Mouse (Mus musculus): ENCODE measurements at regions not wholly inside any gene's neighbourhood (a gene's known extent, or its start where the extent isn't known, plus 50 kb on each side); places are given as distances from the start of the nearest gene placed in this dataset.

DNA sequence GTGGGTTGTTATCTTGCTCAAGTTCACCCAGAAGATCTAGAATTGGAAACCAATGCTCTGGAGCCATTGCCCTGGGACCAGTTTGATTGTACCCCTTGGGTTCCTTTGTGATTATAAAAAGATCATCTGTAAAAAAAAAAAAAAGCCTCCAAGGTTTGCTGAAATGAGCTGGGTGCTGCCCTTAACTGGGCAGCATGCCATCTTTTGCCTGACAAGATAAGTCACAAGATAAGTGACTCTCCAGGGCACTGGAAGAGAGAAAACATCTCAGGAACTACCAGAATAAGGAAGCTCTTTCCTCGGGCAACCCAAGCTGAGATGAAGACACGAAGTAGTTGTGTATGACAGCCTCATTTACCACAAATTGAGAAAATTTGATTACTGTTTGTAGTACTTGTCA, 202.7 kb upstream of the Eci2 start:
- peak; percentile 10 for DNase-seq (ENCODE audit: low spot score)
- ATAC-seq (ENCODE audit: low read depth) = no peak
- H3K9me3 ChIP-seq (ENCODE audit: control insufficient read depth, low read length) = no peaks in the 10 kb centered on the region
- no peak overlapping the region for H3K27ac ChIP-seq (replicated peaks; ENCODE audit: low read depth, low read length)
- no peaks in the 10 kb centered on the region for H3K4me1 ChIP-seq (ENCODE audit: control insufficient read depth, insufficient read depth, low read length)
- H3K4me2 ChIP-seq (ENCODE audit: low read depth, low read length) = no peak overlapping the region
- no peak overlapping the region for H3K9ac ChIP-seq (ENCODE audit: low read depth, low read length)
- H3K27me3 ChIP-seq (replicated peaks; ENCODE audit: control insufficient read depth, insufficient read depth, low read length) = no peaks in the 10 kb centered on the region
- no peak overlapping the region for H3K4me3 ChIP-seq (ENCODE audit: low read depth, low read length)
- 78% methylated on average over 2 of the region's 2 CpGs for WGBS
- no peaks in the 10 kb centered on the region for H3K36me3 ChIP-seq (ENCODE audit: control insufficient read depth, insufficient read depth, low read length)

DNA sequence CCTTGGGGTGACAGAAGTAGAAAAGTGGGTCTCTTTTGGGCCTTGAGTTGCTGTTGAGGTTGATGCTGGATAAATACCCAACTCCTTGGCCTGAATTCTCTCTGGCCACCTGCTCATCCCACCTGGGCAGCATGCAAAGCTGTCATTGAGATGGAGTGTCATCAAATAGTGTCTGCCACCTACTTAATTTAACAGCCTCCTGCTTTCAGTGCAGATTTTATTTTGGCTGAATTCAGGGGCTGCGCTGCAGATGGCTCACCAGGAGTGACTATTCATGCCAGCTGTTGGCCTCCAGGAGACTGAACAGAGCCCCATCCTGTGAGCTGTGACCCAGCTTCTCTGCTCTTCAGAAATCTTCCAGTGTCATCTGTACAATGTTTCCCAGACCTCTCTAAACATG, 206.7 kb upstream of the Eci2 start:
- DNase-seq (ENCODE audit: low spot score) (no peak), ATAC-seq (ENCODE audit: low read depth) (no peak)
- Histone ChIP-seq H3K4me1 (ENCODE audit: control insufficient read depth, insufficient read depth, low read length) (no peaks in the 10 kb centered on the region), H3K9me3 (ENCODE audit: control insufficient read depth, low read length) (no peaks in the 10 kb centered on the region), H3K4me2 (ENCODE audit: low read depth, low read length) (no peak overlapping the region), H3K4me3 (ENCODE audit: low read depth, low read length) (no peak overlapping the region), H3K36me3 (ENCODE audit: control insufficient read depth, insufficient read depth, low read length) (no peaks in the 10 kb centered on the region), H3K9ac (ENCODE audit: low read depth, low read length) (no peak overlapping the region), H3K27ac (replicated peaks; ENCODE audit: low read depth, low read length) (no peak overlapping the region), H3K27me3 (replicated peaks; ENCODE audit: control insufficient read depth, insufficient read depth, low read length) (no peaks in the 10 kb centered on the region)
- 88% methylated on average over 1 of the region's 1 CpGs for WGBS

DNA sequence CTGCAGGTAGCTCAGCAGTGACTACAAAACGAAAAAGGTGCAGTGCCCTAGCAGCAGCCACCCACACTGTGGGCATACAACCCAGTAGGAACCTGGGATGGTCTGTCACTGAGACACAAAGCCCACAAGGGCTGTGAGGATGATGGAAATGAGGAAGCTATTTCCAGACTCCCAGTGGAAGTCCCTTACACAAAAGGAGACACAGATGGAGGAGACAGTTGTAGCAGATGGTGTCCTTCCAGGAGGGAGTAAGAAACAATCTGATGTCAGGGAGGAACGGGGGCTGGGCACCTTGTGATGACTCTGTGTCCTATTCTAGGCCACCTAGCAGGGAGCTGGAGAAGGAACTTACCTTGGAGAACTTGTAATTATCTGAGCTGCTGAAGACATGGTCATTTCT, 214.5 kb upstream of the Eci2 start:
- H3K27me3 ChIP-seq (replicated peaks; ENCODE audit: control insufficient read depth, insufficient read depth, low read length) = no peaks in the 10 kb centered on the region
- DNase-seq (ENCODE audit: low spot score) (no peak), ATAC-seq (ENCODE audit: low read depth) (no peak)
- no peak overlapping the region for H3K4me2 ChIP-seq (ENCODE audit: low read depth, low read length)
- H3K9ac ChIP-seq (ENCODE audit: low read depth, low read length) = no peak overlapping the region
- no peaks in the 10 kb centered on the region for H3K4me1 ChIP-seq (ENCODE audit: control insufficient read depth, insufficient read depth, low read length)
- H3K27ac ChIP-seq (replicated peaks; ENCODE audit: low read depth, low read length) = no peak overlapping the region
- no peaks in the 10 kb centered on the region for H3K9me3 ChIP-seq (ENCODE audit: control insufficient read depth, low read length)
- 72% methylated on average over 2 of the region's 2 CpGs for WGBS
- H3K4me3 ChIP-seq (ENCODE audit: low read depth, low read length) = no peak overlapping the region
- H3K36me3 ChIP-seq (ENCODE audit: control insufficient read depth, insufficient read depth, low read length) = no peaks in the 10 kb centered on the region

DNA sequence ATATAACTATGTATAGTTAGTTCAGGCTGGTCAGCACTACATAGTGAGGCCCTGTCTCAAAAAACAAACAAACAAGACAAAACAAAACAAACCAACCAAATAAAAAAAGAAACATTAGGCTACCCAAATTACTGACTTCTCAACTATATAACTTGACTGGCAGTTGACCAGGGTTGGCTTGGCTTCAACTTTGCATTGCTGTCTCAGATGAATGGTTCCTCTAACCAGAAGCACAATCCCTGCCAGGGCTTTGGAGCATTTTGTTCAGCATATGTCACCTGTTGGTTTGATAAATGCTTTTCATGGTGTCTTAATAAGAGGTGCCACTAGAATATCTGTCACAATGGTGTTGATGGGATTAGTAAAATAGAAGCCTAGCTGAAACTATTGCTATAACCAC, 217.1 kb upstream of the Eci2 start:
- Histone ChIP-seq H3K9me3 (ENCODE audit: control insufficient read depth, low read length) (no peaks in the 10 kb centered on the region), H3K4me3 (ENCODE audit: low read depth, low read length) (no peak overlapping the region), H3K27ac (replicated peaks; ENCODE audit: low read depth, low read length) (no peak overlapping the region), H3K4me2 (ENCODE audit: low read depth, low read length) (no peak overlapping the region), H3K9ac (ENCODE audit: low read depth, low read length) (no peak overlapping the region), H3K27me3 (replicated peaks; ENCODE audit: control insufficient read depth, insufficient read depth, low read length) (no peaks in the 10 kb centered on the region), H3K36me3 (ENCODE audit: control insufficient read depth, insufficient read depth, low read length) (no peaks in the 10 kb centered on the region), H3K4me1 (ENCODE audit: control insufficient read depth, insufficient read depth, low read length) (no peaks in the 10 kb centered on the region)
- ATAC-seq (ENCODE audit: low read depth) = no peak
- no peak for DNase-seq (ENCODE audit: low spot score)

DNA sequence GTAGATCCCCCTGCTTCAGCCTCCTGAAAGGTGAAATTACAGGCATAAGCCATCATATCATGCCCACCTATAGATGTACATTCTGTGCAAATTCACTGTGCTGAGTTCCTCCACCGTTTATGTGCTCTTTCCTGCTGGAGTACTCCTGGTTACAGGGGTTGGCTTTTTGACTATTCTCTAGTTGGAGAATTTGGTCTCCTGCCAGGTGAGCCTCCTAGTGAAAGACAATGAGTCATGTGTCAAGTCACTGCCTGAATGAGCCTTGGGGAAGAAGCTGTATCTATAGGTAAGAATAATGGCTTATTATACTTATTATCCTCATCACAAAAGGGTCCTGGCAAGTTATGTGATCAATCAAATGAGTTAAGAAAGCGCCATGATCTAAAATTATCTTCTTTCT, 230.5 kb upstream of the Eci2 start:
- Histone ChIP-seq H3K4me1 (ENCODE audit: control insufficient read depth, insufficient read depth, low read length) (no peaks in the 10 kb centered on the region), H3K4me2 (ENCODE audit: low read depth, low read length) (no peak overlapping the region), H3K27ac (replicated peaks; ENCODE audit: low read depth, low read length) (no peak overlapping the region), H3K9me3 (ENCODE audit: control insufficient read depth, low read length) (no peaks in the 10 kb centered on the region), H3K4me3 (ENCODE audit: low read depth, low read length) (no peak overlapping the region), H3K9ac (ENCODE audit: low read depth, low read length) (no peak overlapping the region), H3K36me3 (ENCODE audit: control insufficient read depth, insufficient read depth, low read length) (no peaks in the 10 kb centered on the region), H3K27me3 (replicated peaks; ENCODE audit: control insufficient read depth, insufficient read depth, low read length) (no peaks in the 10 kb centered on the region)
- DNase-seq (ENCODE audit: low spot score) (peak; percentile 49), ATAC-seq (ENCODE audit: low read depth) (no peak)
- 86% methylated on average over 2 of the region's 2 CpGs for WGBS

DNA sequence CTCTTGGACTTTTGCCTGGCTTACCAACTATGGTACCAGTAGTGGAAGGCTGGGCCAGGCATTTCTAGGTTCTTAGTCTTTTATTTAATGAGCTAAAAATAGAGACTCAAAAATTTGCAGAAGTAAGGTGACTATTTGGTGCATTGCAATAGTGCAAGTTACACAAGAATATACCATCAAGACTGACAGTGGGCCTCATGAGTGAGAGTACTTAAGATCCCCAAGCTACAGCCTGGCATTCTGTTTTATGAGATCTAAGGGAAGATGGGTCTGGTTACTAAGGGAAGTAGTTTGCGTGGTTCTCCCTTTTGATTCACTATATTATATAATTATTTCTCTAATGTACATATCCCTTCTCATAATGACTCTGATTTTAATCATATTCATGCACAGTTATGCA, 231.8 kb upstream of the Eci2 start:
- H3K27ac ChIP-seq (replicated peaks; ENCODE audit: low read depth, low read length) = no peak overlapping the region
- WGBS = 91% methylated on average over 1 of the region's 1 CpGs
- no peak overlapping the region for H3K4me3 ChIP-seq (ENCODE audit: low read depth, low read length)
- H3K4me1 ChIP-seq (ENCODE audit: control insufficient read depth, insufficient read depth, low read length) = no peaks in the 10 kb centered on the region
- no peak overlapping the region for H3K4me2 ChIP-seq (ENCODE audit: low read depth, low read length)
- no peaks in the 10 kb centered on the region for H3K36me3 ChIP-seq (ENCODE audit: control insufficient read depth, insufficient read depth, low read length)
- ATAC-seq (ENCODE audit: low read depth) (no peak), DNase-seq (ENCODE audit: low spot score) (no peak)
- no peaks in the 10 kb centered on the region for H3K9me3 ChIP-seq (ENCODE audit: control insufficient read depth, low read length)
- no peak overlapping the region for H3K9ac ChIP-seq (ENCODE audit: low read depth, low read length)
- no peaks in the 10 kb centered on the region for H3K27me3 ChIP-seq (replicated peaks; ENCODE audit: control insufficient read depth, insufficient read depth, low read length)

DNA sequence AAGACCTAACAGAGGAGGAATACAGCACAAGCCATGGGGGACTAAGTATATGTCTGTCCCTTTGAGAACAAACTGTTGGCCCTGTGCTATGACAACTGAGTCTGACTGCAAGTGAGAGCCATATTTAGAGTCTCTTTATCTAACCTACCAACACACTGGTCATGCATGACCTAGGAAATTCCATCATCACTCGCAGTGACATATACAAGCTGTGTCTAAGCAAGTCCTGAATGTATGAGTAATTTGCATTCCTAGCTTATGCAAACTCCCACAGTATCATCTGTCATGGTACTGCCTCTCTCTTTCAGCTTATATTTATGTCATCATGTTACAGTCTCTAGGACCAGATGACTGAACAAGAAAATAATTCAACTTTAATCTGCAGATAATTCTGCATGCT, 257.1 kb upstream of the Eci2 start:
- no peak overlapping the region for H3K4me3 ChIP-seq (ENCODE audit: low read depth, low read length)
- H3K9me3 ChIP-seq (ENCODE audit: control insufficient read depth, low read length) = no peaks in the 10 kb centered on the region
- H3K9ac ChIP-seq (ENCODE audit: low read depth, low read length) = no peak overlapping the region
- H3K27me3 ChIP-seq (replicated peaks; ENCODE audit: control insufficient read depth, insufficient read depth, low read length) = no peaks in the 10 kb centered on the region
- H3K4me2 ChIP-seq (ENCODE audit: low read depth, low read length) = no peak overlapping the region
- no peaks in the 10 kb centered on the region for H3K4me1 ChIP-seq (ENCODE audit: control insufficient read depth, insufficient read depth, low read length)
- DNase-seq (ENCODE audit: low spot score) = peak; percentile 68
- ATAC-seq (ENCODE audit: low read depth) = peak; percentile 65; the same call in 1 of the 2 replicates
- H3K36me3 ChIP-seq (ENCODE audit: control insufficient read depth, insufficient read depth, low read length) = no peaks in the 10 kb centered on the region
- WGBS = 24% methylated on average over 1 of the region's 1 CpGs
- no peak overlapping the region for H3K27ac ChIP-seq (replicated peaks; ENCODE audit: low read depth, low read length)

DNA sequence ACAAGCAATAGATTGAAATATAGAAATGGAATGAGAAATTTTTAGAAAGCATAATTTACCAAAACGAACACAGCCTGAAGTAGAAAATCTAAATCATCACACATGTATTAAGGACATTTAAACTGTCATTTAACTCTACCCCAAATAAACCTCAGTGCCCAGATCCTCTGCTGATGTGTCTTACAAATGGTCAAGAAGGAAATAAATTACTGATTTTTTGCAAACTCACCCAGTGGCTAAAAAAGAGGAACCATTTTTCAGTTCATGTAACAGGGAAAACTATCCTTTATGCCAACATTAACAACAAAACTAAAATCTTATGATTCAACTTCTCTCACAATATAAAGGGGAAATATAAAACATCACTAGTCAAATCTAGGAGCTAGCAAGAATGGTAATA, 275.2 kb upstream of the Eci2 start:
- H3K36me3 ChIP-seq (ENCODE audit: control insufficient read depth, insufficient read depth, low read length) = no peaks in the 10 kb centered on the region
- DNase-seq (ENCODE audit: low spot score) (no peak), ATAC-seq (ENCODE audit: low read depth) (no peak)
- H3K9me3 ChIP-seq (ENCODE audit: control insufficient read depth, low read length) = no peaks in the 10 kb centered on the region
- H3K27ac ChIP-seq (replicated peaks; ENCODE audit: low read depth, low read length) = no peak overlapping the region
- no peak overlapping the region for H3K9ac ChIP-seq (ENCODE audit: low read depth, low read length)
- WGBS = 66% methylated on average over 1 of the region's 1 CpGs
- H3K27me3 ChIP-seq (replicated peaks; ENCODE audit: control insufficient read depth, insufficient read depth, low read length) = no peaks in the 10 kb centered on the region
- no peak overlapping the region for H3K4me3 ChIP-seq (ENCODE audit: low read depth, low read length)
- H3K4me2 ChIP-seq (ENCODE audit: low read depth, low read length) = no peak overlapping the region
- H3K4me1 ChIP-seq (ENCODE audit: control insufficient read depth, insufficient read depth, low read length) = no peaks in the 10 kb centered on the region

DNA sequence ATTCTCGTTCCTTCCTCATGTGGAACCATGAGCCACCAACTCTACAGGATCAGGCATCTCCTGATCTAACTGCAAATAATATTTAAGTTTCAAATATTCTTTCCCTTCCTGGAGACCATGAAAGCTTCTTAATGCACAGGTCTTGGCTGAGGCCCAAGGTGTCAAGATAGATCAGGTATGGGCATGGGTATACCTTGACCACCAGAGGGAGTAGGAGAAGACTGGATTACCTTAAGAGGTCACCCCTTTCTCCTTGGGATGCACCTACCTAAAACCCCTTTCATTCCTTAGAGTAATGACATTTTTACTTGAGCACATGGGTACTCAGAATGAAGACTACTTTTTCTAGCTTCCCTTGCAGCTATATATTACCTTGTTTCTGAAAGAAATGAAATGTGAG, 289.9 kb upstream of the Eci2 start:
- ATAC-seq (ENCODE audit: low read depth) (no peak), DNase-seq (ENCODE audit: low spot score) (no peak)
- Histone ChIP-seq H3K4me3 (ENCODE audit: low read depth, low read length) (no peak overlapping the region), H3K4me1 (ENCODE audit: control insufficient read depth, insufficient read depth, low read length) (no peaks in the 10 kb centered on the region), H3K9me3 (ENCODE audit: control insufficient read depth, low read length) (no peaks in the 10 kb centered on the region), H3K27me3 (replicated peaks; ENCODE audit: control insufficient read depth, insufficient read depth, low read length) (no peaks in the 10 kb centered on the region), H3K36me3 (ENCODE audit: control insufficient read depth, insufficient read depth, low read length) (no peaks in the 10 kb centered on the region), H3K27ac (replicated peaks; ENCODE audit: low read depth, low read length) (no peak overlapping the region), H3K9ac (ENCODE audit: low read depth, low read length) (no peak overlapping the region), H3K4me2 (ENCODE audit: low read depth, low read length) (no peak overlapping the region)
- WGBS = 90% methylated on average over 1 of the region's 1 CpGs
